Mouse (Mus musculus) heart, embryonic 16.5 days (tissue): ENCODE data around the gene Alppl2. TPM values are rescaled to one million over a fixed set of nuclear protein-coding genes. Genes with fewer than 3 reads are reported as not detected.

Source experiments
- ATAC-seq: fragments of 200-750 bp; cut with Nextera tagmentation; replicated peaks from 2 replicates; pipeline ENCODE4 v1.8.0; 2017; ENCODE audit warnings: moderate number of reproducible peaks; ENCODE audit not compliant: insufficient read depth, low FRiP score; ENCODE audit errors: extremely low read depth
- H3K27ac ChIP-seq: fragments of 300-500 bp; sonication (generic); 2 replicates; pipeline ENCODE4 v1.5.1; 2014; ENCODE audit warnings: mild to moderate bottlenecking, low read length, control low read depth, moderate library complexity
- H3K27me3 ChIP-seq: fragments of 300-500 bp; sonication (generic); 2 replicates; pipeline ENCODE4 v1.6.1; 2014; ENCODE audit warnings: low read length, mixed read lengths; ENCODE audit not compliant: control insufficient read depth, insufficient read depth
- H3K36me3 ChIP-seq: fragments of 300-500 bp; sonication (generic); 2 replicates; pipeline ENCODE4 v1.6.1; 2014; ENCODE audit not compliant: control insufficient read depth, insufficient read depth
- H3K4me1 ChIP-seq: fragments of 300-500 bp; sonication (generic); 2 replicates; pipeline ENCODE4 v1.6.1; 2014; ENCODE audit warnings: low read length, mixed read lengths; ENCODE audit not compliant: control insufficient read depth, insufficient read depth
- H3K4me2 ChIP-seq: fragments of 300-500 bp; sonication (generic); 2 replicates; pipeline ENCODE4 v1.6.1; 2014; ENCODE audit warnings: low read depth, mild to moderate bottlenecking, control low read depth, low read length
- H3K4me3 ChIP-seq: fragments of 300-500 bp; sonication (generic); 2 replicates; pipeline ENCODE4 v1.5.1; 2014; ENCODE audit warnings: mild to moderate bottlenecking, control low read depth, low read length
- H3K9ac ChIP-seq: fragments of 300-500 bp; sonication (generic); 2 replicates; pipeline ENCODE4 v1.6.1; 2014; ENCODE audit warnings: low read length, control low read depth
- H3K9me3 ChIP-seq: fragments of 300-500 bp; sonication (generic); replicated peaks from 2 replicates; pipeline ENCODE4 v1.6.1; 2016; ENCODE audit warnings: low read length; ENCODE audit not compliant: control insufficient read depth
- WGBS: fragments of 180-500 bp; shearing (Covaris S2); extraction: QIAGEN DNeasy Blood & Tissue Kit; methylation state at CpG from one replicate; pipeline ENCODE4 v1.1.7; 2014; 5-methylcytosine and 5-hydroxymethylcytosine counted together
- polyA plus RNA-seq: library from polyadenylated mRNA; unstranded; fragments of >200 nt; fragmentation: Nextera tagmentation; extraction: Ambion mirVana; gene quantifications from 2 replicates; pipeline ENCODE4 v1.2.1, GENCODE M21; 2015

Alppl2 gene
- polyA plus RNA-seq, 1 experiment from 2014 or later: not detected

GRCm38 (mm10) chr1:87060913-87061312 lies 28.8 kb downstream of the Alppl2 start:
- no peak overlapping the region for H3K27ac ChIP-seq
- ATAC-seq: no peak
- H3K36me3 ChIP-seq: no peaks in the 10 kb centered on the region
- no peak overlapping the region for H3K9ac ChIP-seq
- H3K27me3 ChIP-seq: no peaks in the 10 kb centered on the region
- H3K4me1 ChIP-seq: no peaks in the 10 kb centered on the region
- no peak overlapping the region for H3K4me2 ChIP-seq
- H3K4me3 ChIP-seq: no peak overlapping the region
- H3K9me3 ChIP-seq: no peaks in the 10 kb centered on the region

- H3K27me3 ChIP-seq: no peaks in the 10 kb centered on the region
- no peaks in the 10 kb centered on the region for H3K36me3 ChIP-seq
- no peak overlapping the region for H3K27ac ChIP-seq
- H3K4me2 ChIP-seq: no peak overlapping the region
- H3K4me3 ChIP-seq: no peak overlapping the region
- no peaks in the 10 kb centered on the region for H3K9me3 ChIP-seq
- no peak overlapping the region for H3K9ac ChIP-seq
- ATAC-seq: no peak
- H3K4me1 ChIP-seq: no peaks in the 10 kb centered on the region
- WGBS: 70% methylated on average over 8 of the region's 8 CpGs
These were observed 30.6 kb downstream of the Alppl2 start for GRCm38 (mm10) chr1:87059042-87059665.

- Histone ChIP-seq H3K4me3 (no peak overlapping the region), H3K36me3 (no peaks in the 10 kb centered on the region), H3K27me3 (no peaks in the 10 kb centered on the region), H3K9ac (no peak overlapping the region), H3K4me1 (no peaks in the 10 kb centered on the region), H3K27ac (no peak overlapping the region), H3K4me2 (no peak overlapping the region), H3K9me3 (no peaks in the 10 kb centered on the region)
- no peak for ATAC-seq
- WGBS: 70% methylated on average over 4 of the region's 4 CpGs
These were observed 32.7 kb downstream of the Alppl2 start for GRCm38 (mm10) chr1:87057075-87057474.

- 72% methylated on average over 4 of the region's 4 CpGs for WGBS
- no peaks in the 10 kb centered on the region for H3K27me3 ChIP-seq
- H3K4me1 ChIP-seq: no peaks in the 10 kb centered on the region
- H3K36me3 ChIP-seq: no peaks in the 10 kb centered on the region
- no peak overlapping the region for H3K4me3 ChIP-seq
- H3K27ac ChIP-seq: no peak overlapping the region
- H3K4me2 ChIP-seq: no peak overlapping the region
- no peaks in the 10 kb centered on the region for H3K9me3 ChIP-seq
- no peak for ATAC-seq
- H3K9ac ChIP-seq: no peak overlapping the region
These were observed 38.4 kb downstream of the Alppl2 start for GRCm38 (mm10) chr1:87051369-87051768.

- Histone ChIP-seq H3K4me1 (no peaks in the 10 kb centered on the region), H3K36me3 (no peaks in the 10 kb centered on the region), H3K9ac (no peak overlapping the region), H3K27me3 (no peaks in the 10 kb centered on the region), H3K27ac (no peak overlapping the region), H3K9me3 (no peaks in the 10 kb centered on the region), H3K4me3 (no peak overlapping the region), H3K4me2 (no peak overlapping the region)
- no peak for ATAC-seq
- 88% methylated on average over 1 of the region's 1 CpGs for WGBS
These were observed 39.0 kb downstream of the Alppl2 start for GRCm38 (mm10) chr1:87050700-87051099.

- no peak for ATAC-seq
- 74% methylated on average over 3 of the region's 3 CpGs for WGBS
These were observed 39.7 kb downstream of the Alppl2 start for GRCm38 (mm10) chr1:87050072-87050471.

GRCm38 (mm10) chr1:87041814-87042438 lies 47.8 kb downstream of the Alppl2 start:
- 0 out of 2 replicates have a peak, but pooled peaks have one; percentile 29 for ATAC-seq
- Histone ChIP-seq H3K9me3 (no peaks in the 10 kb centered on the region), H3K4me1 (no peaks in the 10 kb centered on the region; the same call in 1 of the 2 replicates)

More at GRCm38 (mm10) chr1:87050072-87050471, 39.7 kb downstream of the Alppl2 start:
- Histone ChIP-seq H3K4me3 (no peak overlapping the region), H3K36me3 (no peaks in the 10 kb centered on the region), H3K27ac (no peak overlapping the region), H3K9ac (no peak overlapping the region), H3K27me3 (no peaks in the 10 kb centered on the region), H3K4me1 (no peaks in the 10 kb centered on the region), H3K9me3 (no peaks in the 10 kb centered on the region), H3K4me2 (no peak overlapping the region)

GRCm38 (mm10) chr1:87041119-87041518 lies 48.6 kb downstream of the Alppl2 start:
- H3K36me3 ChIP-seq: no peaks in the 10 kb centered on the region
- no peak for ATAC-seq
- H3K9me3 ChIP-seq: no peaks in the 10 kb centered on the region
- no peaks in the 10 kb centered on the region for H3K27me3 ChIP-seq
- WGBS: 26% methylated on average over 3 of the region's 3 CpGs
- no peak overlapping the region for H3K27ac ChIP-seq
- no peak overlapping the region for H3K9ac ChIP-seq
- no peak overlapping the region for H3K4me3 ChIP-seq
- peaks cover 3% of the 10 kb centered on the region for H3K4me1 ChIP-seq
- no peak overlapping the region for H3K4me2 ChIP-seq

More at GRCm38 (mm10) chr1:87041814-87042438, 47.8 kb downstream of the Alppl2 start:
- Histone ChIP-seq H3K4me2 (no peak overlapping the region), H3K36me3 (no peaks in the 10 kb centered on the region), H3K9ac (no peak overlapping the region), H3K27me3 (no peaks in the 10 kb centered on the region), H3K4me3 (no peak overlapping the region), H3K27ac (no peak overlapping the region)
- 0% methylated on average over 1 of the region's 1 CpGs for WGBS

GRCm38 (mm10) chr1:87038477-87039070 lies 51.2 kb downstream of the Alppl2 start:
- 95% methylated on average over 2 of the region's 2 CpGs for WGBS
- no peak for ATAC-seq
- no peak overlapping the region for H3K4me3 ChIP-seq

More at GRCm38 (mm10) chr1:87038477-87039070, 51.2 kb downstream of the Alppl2 start:
- Histone ChIP-seq H3K9me3 (no peaks in the 10 kb centered on the region), H3K36me3 (no peaks in the 10 kb centered on the region), H3K9ac (no peak overlapping the region), H3K4me2 (no peak overlapping the region), H3K4me1 (peaks cover 12% of the 10 kb centered on the region), H3K27me3 (no peaks in the 10 kb centered on the region), H3K27ac (no peak overlapping the region)
